Mouse (Mus musculus): ENCODE data around the gene Magee2. TPM values are rescaled to one million over a fixed set of nuclear protein-coding genes. Genes with fewer than 3 reads are reported as not detected.

Magee2 gene
- 0.15 TPM for polyA plus RNA-seq (2017; shearing (Covaris generic))

DNA sequence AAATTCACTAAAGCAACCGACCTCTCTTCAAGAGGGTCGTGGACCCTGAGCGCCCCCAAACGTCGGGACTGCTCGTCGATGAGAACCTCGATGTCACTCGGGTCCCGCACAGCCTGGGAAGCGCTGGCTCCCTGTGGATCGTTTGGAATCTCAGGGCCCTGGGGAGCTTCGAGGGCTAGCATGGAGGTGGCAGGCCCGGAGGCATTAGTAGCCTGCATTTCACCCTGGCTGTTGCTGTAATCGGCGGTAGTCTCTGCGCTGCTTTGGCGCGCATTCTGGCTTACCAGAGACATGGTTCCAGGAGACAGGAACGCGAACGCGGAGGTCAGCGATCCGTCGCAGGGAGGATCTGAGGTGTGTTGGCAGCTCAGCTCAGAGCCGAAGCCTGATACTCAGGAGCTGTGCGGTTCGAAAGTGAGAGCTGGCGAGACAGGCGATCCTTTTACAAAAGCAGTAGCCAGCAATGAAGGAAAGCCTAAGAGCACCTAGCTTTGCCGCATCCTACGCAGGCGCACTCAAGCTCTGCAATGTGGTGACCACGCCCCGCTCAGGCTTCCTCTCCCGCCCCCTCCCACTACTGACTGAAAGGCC is at the start of gene Magee2:
Gene Magee2, minus strand, starts transcription at position 517 of the 591 bp plus-strand sequence.

Other genes with a start within 250 kb of the Magee2 start
- 7.2 TPM for gene Zdhhc15, start 186.2 kb downstream of the Magee2 start, polyA plus RNA-seq (2017; shearing (Covaris generic))
- 33.4 TPM for gene Pbdc1, start 222.5 kb upstream of the Magee2 start, polyA plus RNA-seq (2017; shearing (Covaris generic))

All from CD4-positive, CD25-positive, alpha-beta regulatory T cell, adult 9 weeks (primary cell).